Mouse (Mus musculus) cerebellum, adult 8-10 months (tissue): Measurements from ENCODE around the gene Nrros.

Experiments
- DNase-seq: peaks from one replicate; pipeline ENCODE4 v3.0.0; 2022

The Nrros gene

GRCm38 (mm10) chr16:32165281-32165821 is at the start of gene Nrros:
Nrros (minus strand) TSS chr16:32165594.
- peak; percentile 41 for DNase-seq

- DNase-seq, result no peak
Observed at GRCm38 (mm10) chr16:32214804-32215576, 49.6 kb upstream of the Nrros start.

DNA sequence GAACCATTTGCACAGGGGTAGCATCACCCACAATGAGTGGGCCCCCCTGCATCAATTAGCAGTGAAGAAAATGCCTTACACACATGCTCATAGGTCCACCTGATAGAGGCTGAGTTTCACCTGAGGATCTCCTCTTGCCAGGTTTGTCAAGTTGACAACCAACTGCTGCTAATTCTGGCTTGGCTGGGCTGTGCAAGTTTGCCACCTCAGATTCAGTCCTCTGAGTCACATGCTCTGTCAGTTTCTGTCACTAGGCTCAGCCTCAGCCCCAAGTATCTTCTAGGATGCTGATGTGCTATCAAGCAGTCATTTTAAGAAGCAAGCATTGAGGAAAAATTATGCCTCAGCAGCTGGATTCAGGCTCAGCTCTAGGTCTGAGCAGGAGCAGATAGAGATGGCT is 48.8 kb upstream of the Nrros start:
- no peak for DNase-seq

- DNase-seq, result no peak
Observed at GRCm38 (mm10) chr16:32204902-32205301, 39.5 kb upstream of the Nrros start.

- peak; percentile 23 for DNase-seq
Observed at GRCm38 (mm10) chr16:32202681-32203080, 37.3 kb upstream of the Nrros start.

DNA sequence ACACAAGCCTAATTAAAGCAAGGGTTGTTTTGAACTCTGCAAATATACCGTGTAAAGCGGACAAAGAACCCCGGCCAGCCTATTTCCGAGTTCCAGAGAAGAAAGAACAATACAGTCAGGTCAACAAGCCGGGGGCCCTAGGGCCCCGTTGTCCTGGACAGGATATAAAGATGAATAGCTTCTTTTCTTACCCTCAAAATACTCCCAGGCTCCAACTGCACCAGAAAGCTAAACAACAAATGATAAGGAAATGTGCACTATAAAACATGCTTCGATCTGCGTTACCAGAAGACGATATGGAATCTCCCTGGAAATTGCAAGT is 35.6 kb upstream of the Nrros start:
- DNase-seq, result no peak

DNA sequence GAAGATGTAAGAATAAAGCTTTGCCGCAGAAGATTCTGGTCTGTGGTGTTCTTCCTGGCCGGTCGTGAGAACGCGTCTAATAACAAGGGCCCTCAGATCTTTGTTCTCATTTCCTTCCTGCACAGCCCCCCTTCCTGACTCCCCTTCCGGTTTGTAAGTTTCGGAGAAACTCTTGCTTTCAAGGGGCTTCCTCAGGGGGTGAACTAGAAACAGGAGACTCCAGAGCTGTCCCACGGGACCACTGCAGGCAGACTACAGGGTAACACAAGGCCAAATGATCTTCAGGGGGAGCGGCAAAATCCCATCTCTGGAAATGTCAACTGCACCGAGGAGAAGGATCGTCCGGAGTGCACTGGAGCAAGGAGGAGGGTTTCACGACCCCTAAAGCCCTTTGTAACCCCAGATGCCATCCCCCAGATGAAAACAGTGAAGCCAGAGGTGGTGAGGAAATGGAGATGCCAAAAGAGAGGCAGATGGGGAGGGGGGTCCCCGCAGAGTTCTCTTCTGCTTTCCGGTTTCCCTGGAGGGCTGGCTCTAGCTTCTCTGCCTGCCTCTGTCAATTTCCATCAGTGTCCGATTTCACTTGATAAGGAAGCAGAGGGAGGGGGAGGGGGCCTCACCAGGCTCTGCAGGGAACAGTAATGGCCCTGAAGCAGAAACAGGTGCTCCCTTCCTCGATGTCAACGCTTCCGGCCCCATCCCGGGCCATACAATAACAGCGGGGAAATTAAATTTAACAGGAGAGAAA is 35.0 kb upstream of the Nrros start:
- DNase-seq, result no peak

- DNase-seq, result no peak
Observed at GRCm38 (mm10) chr16:32190011-32190441, 24.6 kb upstream of the Nrros start.

DNA sequence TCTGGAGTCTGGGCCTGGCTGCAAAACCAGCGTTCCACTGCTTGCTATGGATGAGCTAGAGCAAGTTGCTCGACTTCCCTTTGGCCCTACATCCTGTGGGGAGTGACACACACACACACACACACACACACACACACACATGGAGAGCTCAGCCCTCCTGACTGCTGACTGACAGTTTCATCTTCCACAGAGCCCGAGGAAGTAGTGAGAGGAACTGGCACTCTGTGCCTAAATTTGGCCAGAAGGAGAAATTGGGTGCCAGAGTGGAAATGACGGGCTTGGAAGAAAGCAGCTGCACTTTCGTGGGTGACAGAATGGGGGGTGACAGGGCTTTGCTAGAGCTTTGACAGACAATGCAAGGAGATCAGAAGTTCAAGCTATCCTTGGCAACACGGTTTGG is 23.7 kb upstream of the Nrros start:
- DNase-seq, result no peak

GRCm38 (mm10) chr16:32186056-32186455 is 20.7 kb upstream of the Nrros start:
- peak; percentile 58 for DNase-seq

- no peak for DNase-seq
Observed at GRCm38 (mm10) chr16:32179333-32179901, 14.0 kb upstream of the Nrros start, which contains the start of gene Bex6. Bex6 (plus strand) TSS chr16:32179823.

GRCm38 (mm10) chr16:32176896-32177686 is 11.7 kb upstream of the Nrros start:
- DNase-seq, result no peak

- DNase-seq, result no peak
Observed at GRCm38 (mm10) chr16:32175029-32175428, 9.6 kb upstream of the Nrros start.

DNA sequence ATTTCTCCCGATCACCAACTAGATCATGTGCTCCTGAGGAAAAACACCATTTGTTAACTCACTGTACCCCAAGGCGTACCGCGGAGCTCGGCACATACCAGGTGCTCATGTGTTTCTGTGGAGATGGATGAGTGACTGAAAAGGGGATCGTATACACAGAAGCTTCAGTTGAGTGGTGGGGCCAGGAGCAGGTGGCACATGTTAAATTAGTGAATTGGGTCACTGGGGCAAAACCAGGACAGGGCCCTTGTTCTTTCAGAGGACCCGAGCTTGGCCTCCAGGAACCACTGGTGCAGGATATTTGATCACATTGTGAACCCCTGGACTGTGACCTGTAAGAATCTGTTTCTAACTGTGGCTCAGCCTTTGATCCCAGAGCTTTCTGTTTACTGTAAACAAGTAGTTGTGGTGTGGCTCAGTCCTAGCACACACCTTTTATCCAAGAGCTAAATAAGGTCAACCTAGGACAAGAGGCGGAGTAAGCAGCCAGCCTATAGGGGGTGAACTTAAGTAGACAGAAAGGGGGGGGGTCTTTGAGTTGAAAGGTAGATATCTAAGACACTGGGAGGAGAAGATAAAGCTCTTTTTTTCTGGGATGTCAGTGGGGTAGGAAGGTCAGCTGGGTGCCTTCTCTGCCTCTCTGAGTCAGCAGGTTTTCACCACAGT is 9.1 kb upstream of the Nrros start:
- DNase-seq, result no peak

DNA sequence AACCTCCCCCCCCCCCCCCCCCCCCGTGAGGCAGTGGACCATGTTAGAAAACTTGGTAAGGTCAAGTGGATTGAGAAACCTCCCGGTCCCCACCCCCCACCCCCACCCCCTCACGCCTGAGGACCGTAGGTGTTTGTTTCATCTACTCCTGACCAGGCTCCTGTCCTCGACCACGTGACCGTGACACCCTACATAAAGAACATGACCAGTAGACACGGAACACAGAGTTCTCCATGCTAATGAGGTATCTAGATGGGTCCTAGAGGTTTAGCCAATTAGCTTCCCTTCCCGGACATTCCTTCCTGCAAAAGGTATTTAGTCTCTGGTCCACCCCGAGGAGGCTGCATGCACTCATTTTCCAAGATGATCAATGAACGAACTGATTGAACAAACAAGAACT is 8.0 kb upstream of the Nrros start:
- no peak for DNase-seq

- DNase-seq, result no peak
Observed at GRCm38 (mm10) chr16:32171031-32171731, 5.8 kb upstream of the Nrros start.

DNA sequence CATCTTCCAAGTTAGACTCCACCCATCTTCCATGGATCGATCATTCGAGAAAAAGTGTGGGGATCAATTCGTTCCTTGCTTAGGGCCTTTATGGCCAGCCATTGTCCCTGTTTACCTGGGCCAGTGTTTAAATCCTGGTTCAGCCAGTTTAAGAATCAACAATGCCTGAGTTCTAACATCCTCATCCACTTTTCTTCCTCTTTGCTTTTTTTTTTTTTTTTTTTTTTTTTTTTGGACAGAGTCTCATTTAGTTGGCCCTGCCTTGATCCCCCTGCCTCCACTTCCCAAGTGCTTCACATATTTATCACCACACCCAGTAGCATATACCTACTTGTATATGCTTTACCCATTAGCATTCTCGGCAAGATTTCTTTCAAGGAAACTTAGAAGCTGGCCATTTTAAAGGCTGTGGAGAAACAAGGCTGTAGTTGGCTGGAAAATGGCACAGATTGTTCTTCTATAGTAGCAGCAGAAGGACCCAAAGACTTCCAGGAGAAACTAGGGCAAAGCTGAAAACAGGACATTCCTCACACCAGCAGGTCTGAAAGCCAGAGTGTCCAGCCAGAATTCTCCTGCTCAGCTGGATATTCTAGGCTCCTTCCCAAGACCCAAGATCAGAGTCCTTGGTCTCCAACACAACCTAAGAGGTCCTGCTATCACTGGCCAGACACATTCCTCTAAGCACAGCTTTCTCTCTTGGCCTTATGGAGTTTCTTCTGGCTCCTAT is 2.6 kb upstream of the Nrros start:
- DNase-seq, result peak; percentile 68

DNA sequence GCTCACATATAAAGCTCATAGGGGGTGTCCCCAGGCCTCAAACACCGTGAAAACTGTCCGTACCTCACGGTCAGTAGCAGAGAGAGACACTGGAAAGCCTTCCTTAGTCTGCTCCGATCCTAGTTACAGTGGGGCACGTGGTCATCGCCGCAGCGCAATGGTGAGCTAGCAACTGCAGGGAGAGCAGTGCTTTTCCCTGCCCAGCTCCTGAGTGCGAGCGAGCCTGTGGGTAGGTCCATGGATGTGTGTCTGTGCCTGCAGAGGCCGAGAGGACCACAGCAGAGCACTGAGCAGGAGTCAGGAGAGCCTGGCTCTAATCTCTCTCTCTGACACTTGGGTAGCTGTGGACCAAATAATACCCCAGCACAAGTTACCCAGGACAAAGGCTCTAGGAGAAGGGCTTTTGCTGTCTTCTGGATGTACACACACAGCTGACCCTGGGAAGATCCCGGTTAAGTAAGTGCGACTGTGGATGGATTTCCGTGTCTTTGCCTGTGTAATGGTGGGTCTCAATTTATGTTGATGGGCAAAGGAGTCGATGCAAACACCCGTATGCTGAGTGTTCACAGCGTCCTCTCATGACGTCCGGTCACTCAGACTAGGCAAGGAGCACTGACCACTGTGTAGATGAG is 882 bp downstream of the Nrros start:
- DNase-seq, result peak; percentile 25

DNA sequence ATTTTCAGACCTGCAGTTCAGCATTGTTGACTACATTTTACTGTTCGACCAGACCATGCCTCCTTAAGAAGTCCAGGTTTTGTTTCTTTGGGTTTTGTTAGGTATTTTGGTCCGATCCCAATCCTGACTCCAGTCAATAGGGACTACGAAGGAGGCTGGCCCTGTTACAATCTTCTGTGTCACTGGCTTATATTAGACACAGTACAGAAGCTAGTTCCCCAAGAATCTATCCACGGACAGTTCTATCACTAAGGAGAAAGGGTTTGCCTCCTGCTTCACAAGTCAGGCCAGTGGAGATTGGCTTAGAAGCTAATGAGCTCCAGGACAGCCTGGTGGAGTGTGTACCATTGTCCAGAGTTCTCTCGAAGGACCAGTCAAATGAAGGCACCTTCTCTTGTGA is 1.5 kb downstream of the Nrros start:
- DNase-seq, result no peak

GRCm38 (mm10) chr16:32163392-32163791 is 2.0 kb downstream of the Nrros start:
- no peak for DNase-seq
